Mouse (Mus musculus) midbrain, postnatal 0 days (tissue): ENCODE measurements around the gene Thsd4. TPM values are rescaled to one million over a fixed set of nuclear protein-coding genes. Genes with fewer than 3 reads are reported as not detected.

Experiments used
- ATAC-seq: fragments of 200-750 bp; cut with Nextera tagmentation; 2 replicates; pipeline ENCODE4 v1.8.0; 2017; ENCODE audit warnings: moderate number of reproducible peaks, mild to moderate bottlenecking, moderate TSS enrichment, moderate library complexity; ENCODE audit not compliant: low FRiP score
- DNase-seq: peaks from one replicate; pipeline ENCODE4 v3.0.0-alpha.2; 2015; ENCODE audit warnings: low spot score
- H3K27ac ChIP-seq: fragments of 300-500 bp; sonication (generic); 2 replicates; pipeline ENCODE4 v1.5.1; 2014; ENCODE audit warnings: low read depth, mild to moderate bottlenecking, low read length, mixed read lengths
- H3K27me3 ChIP-seq: fragments of 300-500 bp; sonication (generic); 2 replicates; pipeline ENCODE4 v1.6.1; 2014; ENCODE audit warnings: low read length, control low read depth, mixed read lengths; ENCODE audit not compliant: insufficient read depth
- H3K36me3 ChIP-seq: fragments of 300-500 bp; sonication (generic); 2 replicates; pipeline ENCODE4 v1.6.1; 2014; ENCODE audit warnings: low read length, control low read depth, mixed read lengths; ENCODE audit not compliant: insufficient read depth
- H3K4me1 ChIP-seq: fragments of 300-500 bp; sonication (generic); 2 replicates; pipeline ENCODE4 v1.6.1; 2014; ENCODE audit warnings: mild to moderate bottlenecking, control low read depth, antibody characterized with exemption, low read length, mixed read lengths; ENCODE audit not compliant: insufficient read depth
- H3K4me2 ChIP-seq: fragments of 300-500 bp; sonication (generic); 2 replicates; pipeline ENCODE4 v1.6.1; 2014; ENCODE audit warnings: low read depth, mild to moderate bottlenecking, low read length, mixed read lengths; ENCODE audit not compliant: poor library complexity, severe bottlenecking
- H3K4me3 ChIP-seq: fragments of 300-500 bp; sonication (generic); 2 replicates; pipeline ENCODE4 v1.5.1; 2014; ENCODE audit warnings: low read depth, mild to moderate bottlenecking, low read length, moderate library complexity
- H3K9ac ChIP-seq: fragments of 300-500 bp; sonication (generic); replicated peaks from 2 replicates; pipeline ENCODE4 v1.6.1; 2014; ENCODE audit warnings: mild to moderate bottlenecking, low read length, moderate library complexity, mixed read lengths; ENCODE audit not compliant: poor library complexity, severe bottlenecking
- H3K9me3 ChIP-seq: fragments of 300-500 bp; sonication (generic); 2 replicates; pipeline ENCODE4 v1.6.1; 2016; ENCODE audit warnings: low read length, control low read depth
- CTCF ChIP-seq: IDR thresholded peaks from 2 replicates; pipeline ENCODE4 v1.5.1; 2016; ENCODE audit warnings: antibody characterized with exemption, mild to moderate bottlenecking
- WGBS: fragments of 180-500 bp; shearing (Covaris S2); extraction: QIAGEN DNeasy Blood & Tissue Kit; methylation state at CpG from one replicate; pipeline ENCODE4 v1.1.7; 2014; 5-methylcytosine and 5-hydroxymethylcytosine counted together
- polyA plus RNA-seq: library from polyadenylated mRNA; unstranded; fragments of >200 nt; fragmentation: Nextera tagmentation; extraction: Ambion mirVana; gene quantifications from 2 replicates; pipeline ENCODE4 v1.2.1, GENCODE M21; 2015
- total RNA-seq: library from RNA; depleted of rRNA; stranded (reverse); fragments of >200 nt; gene quantifications from 2 replicates; pipeline ENCODE4 v1.2.3, GENCODE M21; 2014

Thsd4 gene
- total and polyA plus RNA-seq, 2 experiments from 2014 or later, result 4.8 to 23.6 TPM

DNA sequence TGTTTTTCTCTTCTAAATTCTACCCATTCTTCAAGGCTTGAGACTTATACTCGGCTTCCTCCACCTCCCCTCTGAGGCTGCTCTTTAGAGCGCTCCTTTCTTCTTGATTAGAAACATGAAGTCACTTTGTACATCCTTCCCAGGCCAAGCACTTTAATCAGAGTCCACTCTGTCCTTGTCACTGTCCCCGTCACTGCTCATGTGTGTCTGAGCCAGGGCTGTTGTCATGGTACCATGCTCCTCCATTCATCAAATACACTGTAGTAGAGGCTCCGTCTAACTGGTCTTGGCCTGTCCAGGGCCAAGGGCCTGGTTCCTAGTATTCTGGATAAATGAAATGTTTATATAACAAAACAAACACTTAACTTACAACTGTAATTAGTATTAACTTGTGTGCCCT, 494.6 kb downstream of the Thsd4 start:
- ATAC-seq (no peak), DNase-seq (no peak)
- Histone ChIP-seq H3K27ac (no peak overlapping the region), H3K27me3 (no peaks in the 10 kb centered on the region), H3K4me1 (no peaks in the 10 kb centered on the region), H3K4me2 (no peak overlapping the region), H3K36me3 (no peaks in the 10 kb centered on the region), H3K4me3 (no peak overlapping the region), H3K9me3 (no peaks in the 10 kb centered on the region), H3K9ac (no peak overlapping the region)
- no peak for TF ChIP-seq CTCF
- 77% methylated on average over 4 of the region's 4 CpGs for WGBS

DNA sequence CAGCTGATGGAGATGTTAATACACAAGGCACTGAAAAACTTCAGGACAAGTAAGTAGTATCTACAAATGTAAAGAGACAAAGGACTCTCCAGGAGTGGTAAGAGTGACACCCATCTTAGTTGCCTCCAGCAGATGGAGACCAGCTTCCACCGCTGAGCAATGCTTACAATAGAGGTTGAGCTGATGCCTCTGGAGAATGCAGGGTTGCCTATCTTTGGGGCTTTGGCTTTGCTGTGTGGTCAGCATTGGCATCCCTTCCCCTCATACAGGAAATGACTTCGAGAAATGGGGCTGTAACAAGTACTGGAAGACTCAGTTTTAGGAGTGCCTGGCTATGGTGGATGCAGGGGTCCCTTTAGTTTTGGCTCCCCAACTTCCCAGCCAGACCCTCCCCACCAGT, 495.1 kb downstream of the Thsd4 start:
- Histone ChIP-seq H3K27ac (no peak overlapping the region), H3K27me3 (no peaks in the 10 kb centered on the region), H3K4me1 (no peaks in the 10 kb centered on the region), H3K4me2 (no peak overlapping the region), H3K9me3 (no peaks in the 10 kb centered on the region), H3K36me3 (no peaks in the 10 kb centered on the region), H3K9ac (no peak overlapping the region), H3K4me3 (no peak overlapping the region)
- 82% methylated on average over 2 of the region's 2 CpGs for WGBS
- DNase-seq (no peak), ATAC-seq (no peak)
- TF ChIP-seq CTCF, result peak; percentile 26; the same call in 1 of the 2 replicates

DNA sequence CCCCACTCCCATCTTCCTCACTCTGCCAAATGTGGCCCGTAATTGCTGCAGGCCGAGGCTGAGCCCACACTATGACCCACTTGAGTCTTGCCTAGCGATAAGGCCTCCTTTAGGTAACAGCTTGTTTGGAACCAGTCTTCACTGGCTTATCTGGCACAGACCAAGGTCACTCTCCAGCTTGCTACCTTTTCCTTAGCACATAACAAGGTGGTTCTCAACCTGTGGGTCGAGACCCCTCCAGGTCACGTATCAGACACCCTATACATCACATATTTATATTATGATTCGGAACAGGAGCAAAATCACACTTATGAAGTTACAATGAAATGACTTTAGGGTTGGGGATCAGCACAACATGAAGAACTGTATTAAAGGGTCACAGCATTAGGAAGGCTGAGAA, 495.9 kb downstream of the Thsd4 start:
- Histone ChIP-seq H3K4me1 (no peaks in the 10 kb centered on the region), H3K4me3 (no peak overlapping the region), H3K9me3 (no peaks in the 10 kb centered on the region), H3K27me3 (no peaks in the 10 kb centered on the region), H3K9ac (no peak overlapping the region), H3K27ac (no peak overlapping the region), H3K36me3 (no peaks in the 10 kb centered on the region), H3K4me2 (no peak overlapping the region)
- ATAC-seq (no peak), DNase-seq (no peak)
- TF ChIP-seq CTCF, result no peak
- WGBS, result 86% methylated on average over 6 of the region's 6 CpGs

DNA sequence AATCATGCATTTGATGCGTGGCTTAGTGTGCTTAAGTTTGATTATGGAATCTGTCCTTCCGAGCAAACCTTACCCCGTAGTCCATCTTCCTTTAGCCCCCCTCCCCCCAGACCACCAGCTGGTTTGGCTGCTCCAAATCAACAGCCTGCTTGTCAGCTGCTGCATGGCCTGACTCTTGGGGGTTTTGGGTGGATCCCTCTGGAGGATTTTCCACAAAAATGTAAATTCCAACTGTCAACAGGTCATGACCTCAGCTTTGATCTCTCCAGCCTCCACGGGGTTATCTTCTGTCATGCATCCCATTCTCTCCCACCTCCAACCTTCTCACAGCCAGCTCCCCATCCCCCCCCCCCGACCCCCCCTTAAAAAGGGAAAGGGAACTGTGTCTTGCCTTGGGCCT, 496.9 kb downstream of the Thsd4 start:
- TF ChIP-seq CTCF, result no peak
- no peak overlapping the region for H3K4me3 ChIP-seq
- no peak for DNase-seq
- ATAC-seq, result no peak
- H3K9ac ChIP-seq, result no peak overlapping the region
- no peaks in the 10 kb centered on the region for H3K36me3 ChIP-seq
- H3K4me1 ChIP-seq, result no peaks in the 10 kb centered on the region
- no peak overlapping the region for H3K4me2 ChIP-seq
- WGBS, result 18% methylated on average over 5 of the region's 5 CpGs
- no peak overlapping the region for H3K27ac ChIP-seq
- H3K27me3 ChIP-seq, result no peaks in the 10 kb centered on the region
- H3K9me3 ChIP-seq, result no peaks in the 10 kb centered on the region

DNA sequence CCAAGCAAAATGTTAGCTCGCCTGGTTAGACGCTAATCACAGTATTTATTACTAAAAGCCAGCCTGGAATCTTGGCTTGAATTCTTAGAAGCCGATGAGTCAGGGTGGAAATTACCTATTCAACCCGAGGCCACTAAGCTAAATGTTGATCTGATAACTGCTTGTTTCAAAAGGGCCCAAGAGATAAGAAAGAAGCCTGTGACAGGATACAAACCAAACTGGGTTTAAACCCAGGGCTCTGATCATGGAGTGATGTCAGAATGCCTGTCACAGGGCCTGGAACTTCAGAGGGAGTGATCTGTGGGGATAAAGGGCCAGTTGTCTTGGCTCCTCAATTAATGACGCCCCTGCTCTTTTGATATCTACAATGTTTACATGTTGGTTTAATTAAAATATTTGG, 497.3 kb downstream of the Thsd4 start:
- ATAC-seq, result no peak
- no peaks in the 10 kb centered on the region for H3K36me3 ChIP-seq
- no peak for TF ChIP-seq CTCF
- no peak for DNase-seq
- H3K9me3 ChIP-seq, result no peaks in the 10 kb centered on the region
- no peaks in the 10 kb centered on the region for H3K4me1 ChIP-seq
- WGBS, result 16% methylated on average over 5 of the region's 5 CpGs
- H3K4me3 ChIP-seq, result no peak overlapping the region
- no peak overlapping the region for H3K9ac ChIP-seq
- H3K27me3 ChIP-seq, result no peaks in the 10 kb centered on the region
- no peak overlapping the region for H3K27ac ChIP-seq
- H3K4me2 ChIP-seq, result no peak overlapping the region

- H3K4me3 ChIP-seq, result no peak overlapping the region
- no peak overlapping the region for H3K9ac ChIP-seq
- H3K4me2 ChIP-seq, result no peak overlapping the region
- no peaks in the 10 kb centered on the region for H3K36me3 ChIP-seq
- DNase-seq (no peak), ATAC-seq (no peak)
- no peaks in the 10 kb centered on the region for H3K9me3 ChIP-seq
- H3K27me3 ChIP-seq, result no peaks in the 10 kb centered on the region
- no peaks in the 10 kb centered on the region for H3K4me1 ChIP-seq
- 74% methylated on average over 3 of the region's 3 CpGs for WGBS
- no peak for TF ChIP-seq CTCF
- H3K27ac ChIP-seq, result no peak overlapping the region
These were observed 499.5 kb downstream of the Thsd4 start for GRCm38 (mm10) chr9:60022331-60022730.
